Comparison of ENCODE assay signal across 23 mouse cellular contexts in genomic region chr12:31931818-31932217, GRCm38 (mm10). TPM values are rescaled to one million over a fixed set of nuclear protein-coding genes. Genes with fewer than 3 reads are reported as not detected.
A peak's percentile ranks its signal among the peaks of the same experiment; 100 is the strongest.
DNase-seq lines count a peak whose midpoint lies in the region; ATAC-seq and TF ChIP-seq lines count a peak whose summit lies in the region.
"Had no signal": no experiment of that assay in that cellular context is flagged by ENCODE, and none has a peak within 500 bp of the region (broad histone marks: within the 10 kb centered on the region; RNA-seq: fewer than 3 reads in every experiment).

No protein-coding gene starts in this region.

- intact Hi-C loops in heart, postnatal 25 days (cut with DNase I) = no loop called here

- DNase-seq in forebrain, postnatal 0 days = no peak
- no peak for DNase-seq in forebrain, embryonic 11.5 days (ENCODE audit: low spot score)
- no peak for DNase-seq in kidney, postnatal 0 days (ENCODE audit: low spot score)
- DNase-seq in midbrain, embryonic 10.5 days (ENCODE audit: low spot score) = no peak
- DNase-seq in midbrain, postnatal 0 days (ENCODE audit: low spot score) = peak; percentile 27
- DNase-seq in heart, postnatal 25 days (ENCODE audit: low spot score) = no peak
- DNase-seq: adrenal gland, postnatal 36 days; cerebellum, adult 11 months; cerebellum, postnatal 10 days; kidney, adult 18-20 months; kidney, postnatal 10 days; liver, postnatal 0 days; lung, postnatal 10 days; thymus, adult 18-20 months; thymus, postnatal 4 days had no signal

- TF ChIP-seq CTCF in forebrain, postnatal 0 days (IDR thresholded peaks at IDR 0.05; ENCODE audit: low read depth) = peak; percentile 40
- TF ChIP-seq CTCF in kidney, postnatal 0 days (IDR thresholded peaks at IDR 0.05; ENCODE audit: low read depth) = peak; percentile 38
- peak; percentile 55 for TF ChIP-seq CTCF in midbrain, postnatal 0 days (IDR thresholded peaks at IDR 0.05)

- WGBS in forebrain, postnatal 0 days = 92% methylated on average over 3 of the region's 3 CpGs
- WGBS in forebrain, embryonic 11.5 days = 93% methylated on average over 3 of the region's 3 CpGs
- 98% methylated on average over 3 of the region's 3 CpGs for WGBS in kidney, postnatal 0 days
- WGBS in kidney, embryonic 16.5 days = 96% methylated on average over 3 of the region's 3 CpGs
- WGBS in midbrain, embryonic 15.5 days = 99% methylated on average over 3 of the region's 3 CpGs
- 96% methylated on average over 3 of the region's 3 CpGs for WGBS in midbrain, embryonic 10.5 days
- 99% methylated on average over 3 of the region's 3 CpGs for WGBS in midbrain, postnatal 0 days

- H3K27ac ChIP-seq in forebrain, postnatal 0 days (ENCODE audit: low read depth, low read length) = no peak overlapping the region
- H3K27ac ChIP-seq in forebrain, embryonic 11.5 days (ENCODE audit: low read depth, low read length) = no peak overlapping the region
- no peak overlapping the region for H3K27ac ChIP-seq in kidney, postnatal 0 days
- no peak overlapping the region for H3K27ac ChIP-seq in kidney, embryonic 16.5 days (ENCODE audit: low read length)
- H3K27ac ChIP-seq in midbrain, embryonic 15.5 days = no peak overlapping the region
- no peak overlapping the region for H3K27ac ChIP-seq in midbrain, embryonic 10.5 days (replicated peaks)
- no peak overlapping the region for H3K27ac ChIP-seq in midbrain, postnatal 0 days (ENCODE audit: low read depth, low read length)
- H3K27ac ChIP-seq: forebrain, embryonic 15.5 days; heart, embryonic 10.5 days; hindbrain, embryonic 12.5 days; limb, embryonic 12.5 days had no signal

- no peaks in the 10 kb centered on the region for H3K9me3 ChIP-seq in forebrain, postnatal 0 days (ENCODE audit: low read length)
- no peaks in the 10 kb centered on the region for H3K9me3 ChIP-seq in forebrain, embryonic 11.5 days (ENCODE audit: control insufficient read depth, low read length)
- H3K9me3 ChIP-seq in kidney, postnatal 0 days (replicated peaks; ENCODE audit: low read length) = no peaks in the 10 kb centered on the region
- H3K9me3 ChIP-seq in kidney, embryonic 16.5 days (ENCODE audit: low read length) = no peaks in the 10 kb centered on the region
- no peaks in the 10 kb centered on the region for H3K9me3 ChIP-seq in midbrain, embryonic 15.5 days
- no peaks in the 10 kb centered on the region for H3K9me3 ChIP-seq in midbrain, embryonic 10.5 days (replicated peaks)
- H3K9me3 ChIP-seq in midbrain, postnatal 0 days (ENCODE audit: low read length) = no peaks in the 10 kb centered on the region
- H3K9me3 ChIP-seq: forebrain, embryonic 15.5 days; heart, embryonic 10.5 days; hindbrain, embryonic 12.5 days; limb, embryonic 12.5 days had no signal

- H3K27me3 ChIP-seq in forebrain, postnatal 0 days (ENCODE audit: insufficient read depth, low read length) = no peaks in the 10 kb centered on the region
- no peaks in the 10 kb centered on the region for H3K27me3 ChIP-seq in forebrain, embryonic 11.5 days (ENCODE audit: control insufficient read depth, insufficient read depth, low read length)
- no peaks in the 10 kb centered on the region for H3K27me3 ChIP-seq in kidney, postnatal 0 days (ENCODE audit: insufficient read depth, low read length)
- no peaks in the 10 kb centered on the region for H3K27me3 ChIP-seq in kidney, embryonic 16.5 days (ENCODE audit: insufficient read depth, low read length)
- H3K27me3 ChIP-seq in midbrain, embryonic 15.5 days (replicated peaks) = no peaks in the 10 kb centered on the region
- H3K27me3 ChIP-seq in midbrain, embryonic 10.5 days (ENCODE audit: low read depth, poor library complexity, severe bottlenecking) = no peaks in the 10 kb centered on the region
- no peaks in the 10 kb centered on the region for H3K27me3 ChIP-seq in midbrain, postnatal 0 days (ENCODE audit: insufficient read depth, low read length)
- H3K27me3 ChIP-seq: forebrain, embryonic 15.5 days; hindbrain, embryonic 12.5 days; limb, embryonic 12.5 days had no signal

- no peaks in the 10 kb centered on the region for H3K4me1 ChIP-seq in forebrain, postnatal 0 days (ENCODE audit: insufficient read depth)
- H3K4me1 ChIP-seq in forebrain, embryonic 11.5 days (replicated peaks; ENCODE audit: control insufficient read depth, insufficient read depth, low read length) = no peaks in the 10 kb centered on the region
- H3K4me1 ChIP-seq in kidney, postnatal 0 days (replicated peaks; ENCODE audit: insufficient read depth, low read length) = no peaks in the 10 kb centered on the region
- no peaks in the 10 kb centered on the region for H3K4me1 ChIP-seq in kidney, embryonic 16.5 days (ENCODE audit: insufficient read depth, low read length)
- no peaks in the 10 kb centered on the region for H3K4me1 ChIP-seq in midbrain, embryonic 15.5 days
- H3K4me1 ChIP-seq in midbrain, embryonic 10.5 days = no peaks in the 10 kb centered on the region
- H3K4me1 ChIP-seq in midbrain, postnatal 0 days (ENCODE audit: insufficient read depth, low read length) = no peaks in the 10 kb centered on the region
- H3K4me1 ChIP-seq: forebrain, embryonic 15.5 days; heart, embryonic 10.5 days; hindbrain, embryonic 12.5 days; limb, embryonic 12.5 days had no signal

- H3K4me3 ChIP-seq in forebrain, postnatal 0 days (ENCODE audit: low read depth, low read length) = no peak overlapping the region
- H3K4me3 ChIP-seq in forebrain, embryonic 11.5 days (ENCODE audit: low read depth, low read length) = no peak overlapping the region
- H3K4me3 ChIP-seq in kidney, postnatal 0 days (replicated peaks; ENCODE audit: low read depth, low read length) = no peak overlapping the region
- H3K4me3 ChIP-seq in kidney, embryonic 16.5 days (ENCODE audit: low read length) = no peak overlapping the region
- no peak overlapping the region for H3K4me3 ChIP-seq in midbrain, embryonic 15.5 days
- H3K4me3 ChIP-seq in midbrain, embryonic 10.5 days = no peak overlapping the region
- no peak overlapping the region for H3K4me3 ChIP-seq in midbrain, postnatal 0 days (ENCODE audit: low read depth, low read length)
- H3K4me3 ChIP-seq: forebrain, embryonic 15.5 days; heart, embryonic 10.5 days; hindbrain, embryonic 12.5 days; limb, embryonic 12.5 days had no signal

- peak; percentile 54 for ATAC-seq in forebrain, postnatal 0 days
- ATAC-seq in forebrain, embryonic 11.5 days (replicated peaks; ENCODE audit: low FRiP score) = no peak
- ATAC-seq in kidney, postnatal 0 days (replicated peaks; ENCODE audit: low FRiP score, low read depth) = no peak
- no peak for ATAC-seq in kidney, embryonic 16.5 days (ENCODE audit: low FRiP score, low TSS enrichment)
- ATAC-seq in midbrain, embryonic 15.5 days (replicated peaks) = 0 out of 2 replicates have a peak, but pooled peaks have one; percentile 33
- ATAC-seq in midbrain, postnatal 0 days (ENCODE audit: low FRiP score) = no peak; the same call in 1 of the 2 replicates
- ATAC-seq: forebrain, embryonic 15.5 days; inflammation-experienced regulatory T-cells, adult 6 months; liver, postnatal 0 days had no signal

- H3K4me2 ChIP-seq in forebrain, postnatal 0 days (ENCODE audit: low read depth) = no peak overlapping the region
- H3K4me2 ChIP-seq in forebrain, embryonic 11.5 days (ENCODE audit: low read depth, low read length, severe bottlenecking) = no peak overlapping the region
- H3K4me2 ChIP-seq in kidney, postnatal 0 days (ENCODE audit: low read length) = no peak overlapping the region
- no peak overlapping the region for H3K4me2 ChIP-seq in kidney, embryonic 16.5 days (replicated peaks; ENCODE audit: low read depth, low read length)
- H3K4me2 ChIP-seq in midbrain, embryonic 15.5 days = no peak overlapping the region
- H3K4me2 ChIP-seq in midbrain, postnatal 0 days (ENCODE audit: low read depth, low read length, poor library complexity, severe bottlenecking) = no peak overlapping the region
- H3K4me2 ChIP-seq: forebrain, embryonic 15.5 days; hindbrain, embryonic 12.5 days; limb, embryonic 12.5 days; liver, embryonic 11.5 days had no signal

- peaks cover 53% of the 10 kb centered on the region for H3K36me3 ChIP-seq in forebrain, postnatal 0 days (ENCODE audit: insufficient read depth)
- no peaks in the 10 kb centered on the region; the same call in 1 of the 2 replicates for H3K36me3 ChIP-seq in forebrain, embryonic 11.5 days (ENCODE audit: control insufficient read depth, insufficient read depth, low read length)
- peaks cover 32% of the 10 kb centered on the region for H3K36me3 ChIP-seq in kidney, postnatal 0 days (ENCODE audit: insufficient read depth, low read length)
- H3K36me3 ChIP-seq in kidney, embryonic 16.5 days (ENCODE audit: insufficient read depth, low read length) = peaks cover 46% of the 10 kb centered on the region
- H3K36me3 ChIP-seq in midbrain, embryonic 15.5 days (replicated peaks) = peaks cover 31% of the 10 kb centered on the region
- peaks cover 96% of the 10 kb centered on the region for H3K36me3 ChIP-seq in midbrain, embryonic 10.5 days
- peaks cover 14% of the 10 kb centered on the region for H3K36me3 ChIP-seq in midbrain, postnatal 0 days (ENCODE audit: insufficient read depth, low read length)

- H3K9ac ChIP-seq in forebrain, postnatal 0 days = no peak overlapping the region
- no peak overlapping the region for H3K9ac ChIP-seq in forebrain, embryonic 11.5 days (ENCODE audit: low read length)
- no peak overlapping the region for H3K9ac ChIP-seq in kidney, postnatal 0 days (ENCODE audit: low read depth, low read length)
- H3K9ac ChIP-seq in kidney, embryonic 16.5 days (replicated peaks; ENCODE audit: low read length) = no peak overlapping the region
- no peak overlapping the region for H3K9ac ChIP-seq in midbrain, embryonic 15.5 days
- no peak overlapping the region for H3K9ac ChIP-seq in midbrain, postnatal 0 days (replicated peaks; ENCODE audit: low read length, poor library complexity, severe bottlenecking)
- H3K9ac ChIP-seq: forebrain, embryonic 15.5 days; hindbrain, embryonic 12.5 days; limb, embryonic 12.5 days; liver, postnatal 0 days had no signal

RNA-seq across cellular contexts. Expression of gene Hbp1, which starts 18.5 kb away (rescaled TPM):
- 46.5 and 48.4 TPM in 2 replicates for total RNA-seq in forebrain, postnatal 0 days (2014; rRNA removed)
- polyA plus RNA-seq in forebrain, postnatal 0 days (2015; fragmentation: Nextera tagmentation; extraction: Ambion mirVana) = 33.0 and 38.5 TPM in 2 replicates
- 80.8 and 87.1 TPM in 2 replicates for polyA plus RNA-seq in forebrain, embryonic 11.5 days (2014; fragmentation: Nextera tagmentation; extraction: Ambion mirVana)
- polyA plus RNA-seq in kidney, postnatal 0 days (2015; fragmentation: Nextera tagmentation; extraction: Ambion mirVana) = 119 and 122 TPM in 2 replicates
- 127 and 132 TPM in 2 replicates for polyA plus RNA-seq in kidney, embryonic 16.5 days (2015; fragmentation: Nextera tagmentation; extraction: Ambion mirVana)
- polyA plus RNA-seq in midbrain, embryonic 15.5 days (2015; fragmentation: Nextera tagmentation; extraction: Ambion mirVana) = 48.3 and 49.2 TPM in 2 replicates
- polyA plus RNA-seq in midbrain, embryonic 10.5 days (2016; fragmentation: Nextera tagmentation; extraction: Ambion mirVana) = 78.2 and 88.1 TPM in 2 replicates
- total RNA-seq in midbrain, postnatal 0 days (2014; rRNA removed) = 34.4 and 39.8 TPM in 2 replicates
- polyA plus RNA-seq in midbrain, postnatal 0 days (2015; fragmentation: Nextera tagmentation; extraction: Ambion mirVana) = 25.4 and 25.6 TPM in 2 replicates
- 10 to 100 TPM; 78.4 to 85.9 TPM for total RNA-seq in heart, postnatal 25 days (2021)

Comparison
In these comparisons a context has a peak if more than half of its experiments do, and no peak if none do; other contexts are left out.
1. ATAC-seq: peak in forebrain, postnatal 0 days (single experiment) and midbrain, embryonic 15.5 days (single experiment); none in forebrain, embryonic 11.5 days (single experiment), kidney, postnatal 0 days (single experiment), kidney, embryonic 16.5 days (single experiment) and midbrain, postnatal 0 days (single experiment).
2. Peak in every context shown above with its lines, with median percentiles within 50 percentile points of each other: CTCF ChIP-seq.